Mouse (Mus musculus) spleen, postnatal 4 days (tissue): ENCODE measurements around the gene Slc15a5.

Experiments
- DNase-seq, 2 experiments: peaks; one replicate each; pipeline ENCODE4 v3.0.0; 2022; ENCODE audit warnings: low spot score in 2 of 2

Gene Slc15a5

GRCm38 (mm10) chr6:137962836-137963235 is 116.9 kb downstream of the Slc15a5 start:
- DNase-seq: no peak

- no peak for DNase-seq
These were observed 119.5 kb downstream of the Slc15a5 start for GRCm38 (mm10) chr6:137960023-137960778.

GRCm38 (mm10) chr6:137957630-137958029 is 122.1 kb downstream of the Slc15a5 start:
- DNase-seq: no peak

GRCm38 (mm10) chr6:137956783-137957429 is 122.8 kb downstream of the Slc15a5 start:
- DNase-seq: no peak

GRCm38 (mm10) chr6:137946520-137946919 is 133.2 kb downstream of the Slc15a5 start:
- no peak for DNase-seq

GRCm38 (mm10) chr6:137940374-137941218 is 139.1 kb downstream of the Slc15a5 start:
- DNase-seq: no peak

GRCm38 (mm10) chr6:137937541-137937940 is 142.2 kb downstream of the Slc15a5 start:
- DNase-seq: no peak

- DNase-seq: no peak
These were observed 143.4 kb downstream of the Slc15a5 start for GRCm38 (mm10) chr6:137936268-137936667.

- DNase-seq: no peak
These were observed 143.9 kb downstream of the Slc15a5 start for GRCm38 (mm10) chr6:137935857-137936256.

GRCm38 (mm10) chr6:137935341-137935740 is 144.4 kb downstream of the Slc15a5 start:
- no peak for DNase-seq

- DNase-seq: no peak
These were observed 145.0 kb downstream of the Slc15a5 start for GRCm38 (mm10) chr6:137934545-137935298.
